ENCODE assay signal across 8 mouse cellular contexts in the genomic region with DNA sequence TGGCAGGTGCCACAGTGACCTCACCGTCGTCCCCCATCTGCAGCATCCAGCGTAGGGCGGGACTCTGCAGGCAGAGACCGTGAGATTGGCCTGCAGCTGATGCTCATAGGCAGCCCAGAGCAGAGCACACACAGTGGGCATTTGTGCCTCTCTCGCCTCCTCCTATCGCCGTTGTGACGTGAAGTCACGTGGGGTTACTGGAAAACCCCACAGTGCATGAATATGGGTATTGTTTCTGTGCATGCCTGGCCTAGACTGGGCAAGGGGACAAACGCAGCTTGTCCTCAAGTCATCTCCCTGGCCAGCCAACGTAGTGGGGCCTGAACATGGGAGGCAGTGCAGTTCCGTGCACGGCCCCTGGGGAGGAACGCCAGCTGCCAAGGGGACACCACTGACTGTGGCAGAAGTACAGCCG. TPM values are rescaled to one million over a fixed set of nuclear protein-coding genes. Genes with fewer than 3 reads are reported as not detected.
DNase-seq lines count a peak whose midpoint lies in the region; ATAC-seq and TF ChIP-seq lines count a peak whose summit lies in the region.

No protein-coding gene starts in this region.

- H3K27me3 ChIP-seq in liver, embryonic 14.5 days (ENCODE audit: control insufficient read depth, insufficient read depth, low read length) = no peaks in the 10 kb centered on the region
- no peaks in the 10 kb centered on the region for H3K27me3 ChIP-seq in midbrain, embryonic 16.5 days (ENCODE audit: control insufficient read depth, insufficient read depth, low read depth, low read length)
- H3K27me3 ChIP-seq in stomach, embryonic 14.5 days (ENCODE audit: control insufficient read depth, insufficient read depth, low read length) = no peaks in the 10 kb centered on the region

- H3K4me1 ChIP-seq in liver, embryonic 14.5 days (replicated peaks; ENCODE audit: control insufficient read depth in 2 of 2, insufficient read depth in 2 of 2, low read length in 1 of 2) = peaks cover 0 to 7% of the 10 kb centered on the region in 2 experiments; a peak in 2 of 4 replicates
- peaks cover 5% of the 10 kb centered on the region; the same call in 1 of the 2 replicates for H3K4me1 ChIP-seq in midbrain, embryonic 16.5 days (ENCODE audit: control insufficient read depth, insufficient read depth, low read length)
- H3K4me1 ChIP-seq in stomach, embryonic 14.5 days (ENCODE audit: control insufficient read depth, insufficient read depth, low read length) = peaks cover 21% of the 10 kb centered on the region

- no peak overlapping the region for H3K27ac ChIP-seq in liver, embryonic 14.5 days
- H3K27ac ChIP-seq in midbrain, embryonic 16.5 days (ENCODE audit: low read length) = no peak overlapping the region
- H3K27ac ChIP-seq in stomach, embryonic 14.5 days (ENCODE audit: low read length) = peak overlapping the region; percentile 73

- no peak for ATAC-seq in liver, embryonic 14.5 days (ENCODE audit: insufficient read depth)
- ATAC-seq in midbrain, embryonic 16.5 days = peak; percentile 90
- peak; percentile 79; the same call in 1 of the 2 replicates for ATAC-seq in stomach, embryonic 14.5 days (ENCODE audit: insufficient number of reproducible peaks, insufficient read depth, low FRiP score, low read depth)

- WGBS in liver, embryonic 14.5 days (ENCODE audit: insufficient replicate concordance) = 76% methylated on average over 16 of the region's 16 CpGs
- WGBS in midbrain, embryonic 16.5 days = 64% methylated on average over 16 of the region's 16 CpGs
- 79% methylated on average over 16 of the region's 16 CpGs for WGBS in stomach, embryonic 14.5 days

- no peak overlapping the region for H3K9ac ChIP-seq in liver, embryonic 14.5 days (replicated peaks)
- H3K9ac ChIP-seq in midbrain, embryonic 16.5 days (ENCODE audit: low read depth, low read length) = no peak overlapping the region
- no peak overlapping the region for H3K9ac ChIP-seq in stomach, embryonic 14.5 days (replicated peaks; ENCODE audit: low read depth, low read length)

- DNase-seq in liver, embryonic 14.5 days (ENCODE audit: low read depth in 3 of 3, low spot score in 3 of 3) = no peak
- DNase-seq in liver = no peak
- peak; percentile 61 for DNase-seq in cerebellum, adult 9-11 months
- peak; percentile 49 for DNase-seq in gastrocnemius, postnatal 25 days
- peak; percentile 73 to 91 for DNase-seq in layer of hippocampus, adult 8-10 months (ENCODE audit: low spot score in 2 of 2)
- no peak for DNase-seq in adrenal gland, adult (ENCODE audit: inconsistent age in 2 of 2, low spot score in 1 of 2)

- H3K4me2 ChIP-seq in liver, embryonic 14.5 days (ENCODE audit: low read depth) = no peak overlapping the region
- H3K4me2 ChIP-seq in midbrain, embryonic 16.5 days (ENCODE audit: low read length) = no peak overlapping the region
- no peak overlapping the region for H3K4me2 ChIP-seq in stomach, embryonic 14.5 days (replicated peaks; ENCODE audit: low read depth, low read length)

- TF ChIP-seq CTCF in liver, embryonic 14.5 days (IDR thresholded peaks at IDR 0.05; ENCODE audit: low read depth) = peak; percentile 32; the same call in 1 of the 2 replicates

- TF ChIP-seq EP300 in liver, embryonic 14.5 days (IDR thresholded peaks at IDR 0.05; ENCODE audit: low read depth) = no peak

- no peaks in the 10 kb centered on the region for H3K9me3 ChIP-seq in liver, embryonic 14.5 days (ENCODE audit: control insufficient read depth, low read length)
- H3K9me3 ChIP-seq in midbrain, embryonic 16.5 days (replicated peaks; ENCODE audit: control insufficient read depth, low read length, poor library complexity, severe bottlenecking) = no peaks in the 10 kb centered on the region
- H3K9me3 ChIP-seq in stomach, embryonic 14.5 days (ENCODE audit: control insufficient read depth, low read depth, low read length) = no peaks in the 10 kb centered on the region

- no peaks in the 10 kb centered on the region for H3K36me3 ChIP-seq in liver, embryonic 14.5 days (replicated peaks; ENCODE audit: control insufficient read depth, insufficient read depth, low read depth)
- H3K36me3 ChIP-seq in midbrain, embryonic 16.5 days (ENCODE audit: control insufficient read depth, insufficient read depth, low read length) = no peaks in the 10 kb centered on the region
- no peaks in the 10 kb centered on the region; the same call in 1 of the 2 replicates for H3K36me3 ChIP-seq in stomach, embryonic 14.5 days (ENCODE audit: control insufficient read depth, insufficient read depth, low read length)

- no peak overlapping the region for H3K4me3 ChIP-seq in liver, embryonic 14.5 days (ENCODE audit: insufficient read depth in 1 of 2, low read depth in 2 of 2, low read length in 2 of 2)
- H3K4me3 ChIP-seq in midbrain, embryonic 16.5 days (ENCODE audit: low read depth, low read length) = no peak overlapping the region
- no peak overlapping the region for H3K4me3 ChIP-seq in stomach, embryonic 14.5 days (ENCODE audit: low read depth, low read length)

RNA-seq across cellular contexts. Expression of gene Cd9, which starts 27.3 kb away (rescaled TPM):
- polyA plus RNA-seq in liver, embryonic 14.5 days (2012; rRNA removed) = 52.5 and 62.6 TPM in 2 replicates
- 96.8 and 105 TPM in 2 replicates for polyA plus RNA-seq in liver, embryonic 14.5 days (2014; fragmentation: Nextera tagmentation; extraction: Ambion mirVana)
- 10 to 100 TPM; 28.4 to 33.7 TPM for total RNA-seq in gastrocnemius, postnatal 25 days (2021)
- 100 to 1,000 TPM in 2 of 4 experiments, 10 to 100 TPM in 2; 57.4 to 211 (median 129) TPM for total RNA-seq in layer of hippocampus, adult 8-10 months (2022)
- 61.7 and 88.0 TPM in 2 replicates for polyA plus RNA-seq in midbrain, embryonic 16.5 days (2015; fragmentation: Nextera tagmentation; extraction: Ambion mirVana)
- 286 and 302 TPM in 2 replicates for polyA plus RNA-seq in stomach, embryonic 14.5 days (2014; fragmentation: Nextera tagmentation; extraction: Ambion mirVana)

Comparison
In these comparisons a context has a peak if more than half of its experiments do, and no peak if none do; other contexts are left out.
1. DNase-seq: peak in cerebellum, adult 9-11 months (single experiment), gastrocnemius, postnatal 25 days (single experiment) and layer of hippocampus, adult 8-10 months (2 of 2); none in liver, embryonic 14.5 days (0 of 3), liver (single experiment) and adrenal gland, adult (0 of 2).